Mouse (Mus musculus): ENCODE results near the gene Tnfrsf25. TPM values are rescaled to one million over a fixed set of nuclear protein-coding genes. Genes with fewer than 3 reads are reported as not detected.

Gene Tnfrsf25
- polyA plus RNA-seq, 1 experiment from 2014 or later, result 0.80 TPM

- Histone ChIP-seq H3K9me3 (ENCODE audit: control insufficient read depth, low read length) (no peaks in the 10 kb centered on the region), H3K4me1 (ENCODE audit: control insufficient read depth, insufficient read depth, low read depth, low read length) (no peaks in the 10 kb centered on the region), H3K36me3 (ENCODE audit: control insufficient read depth, insufficient read depth, low read length) (no peaks in the 10 kb centered on the region), H3K4me2 (ENCODE audit: low read length) (no peak overlapping the region), H3K9ac (ENCODE audit: low read depth, low read length) (no peak overlapping the region), H3K27me3 (replicated peaks; ENCODE audit: control insufficient read depth, insufficient read depth, low read length) (no peaks in the 10 kb centered on the region; the same call in 1 of the 2 replicates), H3K4me3 (ENCODE audit: low read length) (no peak overlapping the region), H3K27ac (ENCODE audit: low read depth, low read length) (no peak overlapping the region)
- ATAC-seq, result no peak
- 82% methylated on average over 7 of the region's 7 CpGs for WGBS
Measured at GRCm38 (mm10) chr4:152169103-152169502, 53.4 kb downstream of the Tnfrsf25 start.

Other genes starting within 250 kb of the Tnfrsf25 start
- gene Dnajc11, start 182.2 kb upstream of the Tnfrsf25 start, polyA plus RNA-seq (2015; fragmentation: Nextera tagmentation; extraction: Ambion mirVana), result 78.4 and 86.9 TPM in 2 replicates
- 35.4 and 35.7 TPM in 2 replicates for gene Thap3, start 126.9 kb upstream of the Tnfrsf25 start, polyA plus RNA-seq (2015; fragmentation: Nextera tagmentation; extraction: Ambion mirVana)
- 21.3 and 24.8 TPM in 2 replicates for gene Phf13, start 119.7 kb upstream of the Tnfrsf25 start, polyA plus RNA-seq (2015; fragmentation: Nextera tagmentation; extraction: Ambion mirVana)
- gene Klhl21, start 107.1 kb upstream of the Tnfrsf25 start, polyA plus RNA-seq (2015; fragmentation: Nextera tagmentation; extraction: Ambion mirVana), result 4.7 and 5.0 TPM in 2 replicates
- gene Zbtb48, start 88.3 kb upstream of the Tnfrsf25 start, polyA plus RNA-seq (2015; fragmentation: Nextera tagmentation; extraction: Ambion mirVana), result 18.1 and 20.9 TPM in 2 replicates
- 1.9 and 2.0 TPM in 2 replicates for gene Tas1r1, start 77.4 kb upstream of the Tnfrsf25 start, polyA plus RNA-seq (2015; fragmentation: Nextera tagmentation; extraction: Ambion mirVana)
- gene Nol9, start 76.6 kb upstream of the Tnfrsf25 start, polyA plus RNA-seq (2015; fragmentation: Nextera tagmentation; extraction: Ambion mirVana), result 18.7 and 23.0 TPM in 2 replicates
- gene Plekhg5, start 43.4 kb upstream of the Tnfrsf25 start, polyA plus RNA-seq (2015; fragmentation: Nextera tagmentation; extraction: Ambion mirVana), result 13.8 and 16.4 TPM in 2 replicates
- 0.34 and 0.46 TPM in 2 replicates for gene Espn, start 36.4 kb downstream of the Tnfrsf25 start, polyA plus RNA-seq (2015; fragmentation: Nextera tagmentation; extraction: Ambion mirVana)
- gene Hes2, start 42.9 kb downstream of the Tnfrsf25 start, polyA plus RNA-seq (2015; fragmentation: Nextera tagmentation; extraction: Ambion mirVana), result not detected in 2 replicates
- gene Acot7, start 62.2 kb downstream of the Tnfrsf25 start, polyA plus RNA-seq (2015; fragmentation: Nextera tagmentation; extraction: Ambion mirVana), result 478 and 542 TPM in 2 replicates
- gene Gpr153, start 158.3 kb downstream of the Tnfrsf25 start, polyA plus RNA-seq (2015; fragmentation: Nextera tagmentation; extraction: Ambion mirVana), result 15.5 and 16.4 TPM in 2 replicates
- 0.11 and 0.50 TPM in 2 replicates for gene Hes3, start 175.7 kb downstream of the Tnfrsf25 start, polyA plus RNA-seq (2015; fragmentation: Nextera tagmentation; extraction: Ambion mirVana)
- 17.2 and 22.2 TPM in 2 replicates for gene Icmt, start 181.3 kb downstream of the Tnfrsf25 start, polyA plus RNA-seq (2015; fragmentation: Nextera tagmentation; extraction: Ambion mirVana)
- 9.0 and 10.6 TPM in 2 replicates for gene Rnf207, start 203.1 kb downstream of the Tnfrsf25 start, polyA plus RNA-seq (2015; fragmentation: Nextera tagmentation; extraction: Ambion mirVana)
- 125 and 138 TPM in 2 replicates for gene Rpl22, start 209.8 kb downstream of the Tnfrsf25 start, polyA plus RNA-seq (2015; fragmentation: Nextera tagmentation; extraction: Ambion mirVana)
- 46.7 and 47.7 TPM in 2 replicates for gene Chd5, start 222.7 kb downstream of the Tnfrsf25 start, polyA plus RNA-seq (2015; fragmentation: Nextera tagmentation; extraction: Ambion mirVana)